Mouse (Mus musculus) midbrain, embryonic 10.5 days (tissue): ENCODE results near the gene Itga10. TPM values are rescaled to one million over a fixed set of nuclear protein-coding genes. Genes with fewer than 3 reads are reported as not detected.
"Not testable (repeated sequence)": the region's sequence is repeated elsewhere in the genome, so short reads cannot be mapped to it uniquely, and the experiment has no call there.

Experiments used
- DNase-seq: peaks from one replicate; pipeline ENCODE4 v3.0.0-alpha.2; 2017; ENCODE audit warnings: low spot score
- H3K27ac ChIP-seq: fragments of 300-500 bp; sonication (generic); replicated peaks from 2 replicates; pipeline ENCODE4 v1.5.1; 2016; ENCODE audit warnings: mild to moderate bottlenecking
- H3K27me3 ChIP-seq: fragments of 300-500 bp; sonication (generic); 2 replicates; pipeline ENCODE4 v1.6.1; 2016; ENCODE audit warnings: low read depth, mild to moderate bottlenecking; ENCODE audit not compliant: poor library complexity, severe bottlenecking
- H3K36me3 ChIP-seq: fragments of 300-500 bp; sonication (generic); 2 replicates; pipeline ENCODE4 v1.6.1; 2016; ENCODE audit warnings: mild to moderate bottlenecking, moderate library complexity
- H3K4me1 ChIP-seq: fragments of 300-500 bp; sonication (generic); 2 replicates; pipeline ENCODE4 v1.6.1; 2016
- H3K4me3 ChIP-seq: fragments of 300-500 bp; sonication (generic); 2 replicates; pipeline ENCODE4 v1.5.1; 2016; ENCODE audit warnings: mild to moderate bottlenecking, moderate library complexity
- H3K9me3 ChIP-seq: fragments of 300-500 bp; sonication (generic); replicated peaks from 2 replicates; pipeline ENCODE4 v1.6.1; 2016; ENCODE audit warnings: mild to moderate bottlenecking
- WGBS: fragments of 180-500 bp; shearing (Covaris S2); methylation state at CpG from one replicate; pipeline ENCODE4 v1.1.7; 2016; 5-methylcytosine and 5-hydroxymethylcytosine counted together
- polyA plus RNA-seq: library from polyadenylated mRNA; unstranded; fragments of >200 nt; fragmentation: Nextera tagmentation; extraction: Ambion mirVana; gene quantifications from 2 replicates; pipeline ENCODE4 v1.2.1, GENCODE M21; 2016

Itga10 gene
- polyA plus RNA-seq, 1 experiment from 2014 or later = 0.64 TPM

DNA sequence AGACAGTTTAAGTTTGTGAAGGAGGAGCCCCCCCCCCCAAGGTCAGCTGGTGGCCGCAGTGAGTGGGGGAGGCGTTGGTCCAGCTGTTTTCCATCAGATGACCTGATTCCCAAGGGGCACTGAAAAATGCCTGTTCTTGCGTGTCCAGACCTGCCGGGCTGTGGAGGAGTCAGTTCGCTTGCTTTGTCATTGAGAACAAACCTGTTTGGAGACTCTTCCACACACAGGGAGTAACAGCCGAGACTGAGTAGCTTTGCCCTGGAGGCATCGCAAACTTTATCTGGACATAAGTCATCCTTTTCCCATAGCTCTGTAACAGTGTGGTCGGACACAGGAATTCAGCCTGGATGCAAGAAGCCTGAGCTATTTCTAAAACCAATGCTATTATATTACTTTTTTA lies 29.1 kb downstream of the Itga10 start:
- no peak for DNase-seq
- Histone ChIP-seq H3K36me3 (no peaks in the 10 kb centered on the region), H3K4me1 (peaks cover 21% of the 10 kb centered on the region), H3K27me3 (peaks cover 38% of the 10 kb centered on the region), H3K27ac (no peak overlapping the region), H3K4me3 (no peak overlapping the region), H3K9me3 (no peaks in the 10 kb centered on the region)
- 69% methylated on average over 8 of the region's 8 CpGs for WGBS

- no peak for DNase-seq
- H3K9me3 ChIP-seq = no peaks in the 10 kb centered on the region
- WGBS = 80% methylated on average over 3 of the region's 3 CpGs
- no peak overlapping the region for H3K4me3 ChIP-seq
- H3K27me3 ChIP-seq = peaks cover 41% of the 10 kb centered on the region
- peaks cover 20% of the 10 kb centered on the region for H3K4me1 ChIP-seq
- no peaks in the 10 kb centered on the region for H3K36me3 ChIP-seq
- no peak overlapping the region for H3K27ac ChIP-seq
Observed at GRCm38 (mm10) chr3:96675171-96675570, 29.8 kb downstream of the Itga10 start.

- DNase-seq = no peak
- 33% methylated on average over 3 of the region's 3 CpGs for WGBS
- Histone ChIP-seq H3K4me1 (peaks cover 19% of the 10 kb centered on the region), H3K4me3 (no peak overlapping the region), H3K9me3 (no peaks in the 10 kb centered on the region), H3K27ac (no peak overlapping the region), H3K27me3 (peaks cover 41% of the 10 kb centered on the region), H3K36me3 (no peaks in the 10 kb centered on the region)
Observed at GRCm38 (mm10) chr3:96675690-96676089, 30.3 kb downstream of the Itga10 start.

GRCm38 (mm10) chr3:96678456-96678855 lies 33.1 kb downstream of the Itga10 start:
- Histone ChIP-seq H3K9me3 (no peaks in the 10 kb centered on the region), H3K4me1 (peaks cover 19% of the 10 kb centered on the region; the same call in 1 of the 2 replicates), H3K27me3 (peaks cover 45% of the 10 kb centered on the region), H3K27ac (no peak overlapping the region), H3K36me3 (no peaks in the 10 kb centered on the region), H3K4me3 (no peak overlapping the region)
- no peak for DNase-seq
- 68% methylated on average over 7 of the region's 7 CpGs for WGBS

DNA sequence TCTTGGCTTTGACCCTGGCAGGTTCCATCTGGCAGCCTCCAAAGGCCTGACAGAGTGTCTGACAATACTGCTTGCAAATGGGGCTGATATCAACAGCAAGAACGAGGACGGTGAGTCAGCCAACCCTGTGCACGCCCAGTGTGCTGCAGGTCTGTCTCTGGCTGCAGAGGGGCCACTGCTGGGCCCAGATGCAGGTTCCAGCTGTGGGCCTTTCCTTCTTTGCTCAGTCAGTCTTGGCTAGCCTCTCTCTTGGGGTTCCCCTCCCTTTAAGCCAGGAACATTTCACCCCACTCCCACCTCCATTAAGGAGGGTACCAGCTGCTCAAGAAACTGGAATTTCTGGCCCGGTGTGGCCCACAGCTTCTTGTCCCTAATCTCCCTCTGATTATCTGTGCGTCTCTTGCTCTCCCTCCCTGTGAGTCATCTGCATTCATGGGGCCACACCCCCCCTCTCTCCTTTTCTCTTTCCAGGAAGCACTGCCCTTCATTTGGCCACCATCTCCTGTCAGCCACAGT lies 33.8 kb downstream of the Itga10 start:
- Histone ChIP-seq H3K27me3 (peaks cover 52% of the 10 kb centered on the region), H3K36me3 (no peaks in the 10 kb centered on the region), H3K27ac (no peak overlapping the region), H3K4me3 (no peak overlapping the region), H3K4me1 (peaks cover 24% of the 10 kb centered on the region; the same call in 1 of the 2 replicates), H3K9me3 (no peaks in the 10 kb centered on the region)
- DNase-seq = no peak
- 25% methylated on average over 5 of the region's 5 CpGs for WGBS

- WGBS = 16% methylated on average over 12 of the region's 12 CpGs
- DNase-seq = no peak
- H3K27me3 ChIP-seq = peaks cover 64% of the 10 kb centered on the region
- H3K27ac ChIP-seq = no peak overlapping the region
- no peaks in the 10 kb centered on the region for H3K9me3 ChIP-seq
- peaks cover 28% of the 10 kb centered on the region for H3K4me1 ChIP-seq
- no peaks in the 10 kb centered on the region for H3K36me3 ChIP-seq
- no peak overlapping the region for H3K4me3 ChIP-seq
Observed at GRCm38 (mm10) chr3:96680269-96680956, 35.0 kb downstream of the Itga10 start.

DNA sequence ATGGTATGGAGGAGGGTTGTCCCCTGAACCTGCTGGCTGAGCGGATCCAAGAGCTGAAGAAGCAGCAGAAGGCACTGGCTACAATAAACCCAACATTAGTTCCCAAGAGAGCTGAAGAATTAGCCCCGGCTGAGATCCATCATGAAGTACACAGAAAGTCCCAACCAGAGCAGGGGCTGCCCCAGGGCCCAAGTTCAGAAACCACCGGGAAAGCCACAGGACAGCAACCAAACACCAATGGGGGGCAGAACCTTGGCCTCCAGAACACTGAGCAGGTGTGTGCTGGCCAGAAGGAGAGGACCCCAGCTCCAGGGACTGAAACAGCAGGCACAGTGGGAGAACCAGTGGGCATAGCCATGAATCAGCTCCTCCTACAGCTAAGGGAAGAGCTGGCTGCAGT lies 38.1 kb downstream of the Itga10 start:
- H3K4me1 ChIP-seq = peaks cover 28% of the 10 kb centered on the region
- no peak overlapping the region for H3K4me3 ChIP-seq
- H3K36me3 ChIP-seq = no peaks in the 10 kb centered on the region
- 90% methylated on average over 3 of the region's 3 CpGs for WGBS
- no peak overlapping the region for H3K27ac ChIP-seq
- no peak for DNase-seq
- H3K27me3 ChIP-seq = peaks cover 65% of the 10 kb centered on the region
- no peaks in the 10 kb centered on the region for H3K9me3 ChIP-seq

- Histone ChIP-seq H3K27me3 (peaks cover 65% of the 10 kb centered on the region), H3K27ac (peak overlapping the region; percentile 23; the same call in 1 of the 2 replicates), H3K9me3 (no peaks in the 10 kb centered on the region), H3K36me3 (no peaks in the 10 kb centered on the region), H3K4me3 (peak overlapping the region; percentile 30), H3K4me1 (peaks cover 28% of the 10 kb centered on the region)
- DNase-seq = no peak
- 62% methylated on average over 17 of the region's 17 CpGs for WGBS
Observed at GRCm38 (mm10) chr3:96684151-96684821, 38.9 kb downstream of the Itga10 start.

DNA sequence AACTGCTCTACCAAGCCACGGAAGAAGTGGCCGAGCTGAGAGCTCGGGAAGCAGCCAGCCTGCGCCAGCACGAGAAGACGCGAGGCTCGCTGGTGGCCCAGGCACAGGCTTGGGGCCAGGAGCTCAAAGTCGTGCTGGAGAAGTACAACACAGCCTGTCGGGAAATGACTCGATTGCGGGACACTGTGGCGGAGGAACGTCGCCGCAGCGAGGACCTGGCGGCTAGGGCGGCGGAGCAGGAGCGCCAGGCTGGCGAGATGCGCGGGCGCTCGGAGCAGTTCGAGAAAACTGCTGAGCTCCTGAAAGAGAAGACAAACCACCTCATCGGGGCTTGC lies 39.4 kb downstream of the Itga10 start:
- no peaks in the 10 kb centered on the region for H3K36me3 ChIP-seq
- H3K27ac ChIP-seq = peak overlapping the region; percentile 23; the same call in 1 of the 2 replicates
- peak; percentile 26 for DNase-seq
- peaks cover 65% of the 10 kb centered on the region for H3K27me3 ChIP-seq
- H3K4me1 ChIP-seq = peaks cover 29% of the 10 kb centered on the region
- peak overlapping the region; percentile 30 for H3K4me3 ChIP-seq
- 47% methylated on average over 28 of the region's 28 CpGs for whole genome bisulfite sequencing
- H3K9me3 ChIP-seq = no peaks in the 10 kb centered on the region

DNA sequence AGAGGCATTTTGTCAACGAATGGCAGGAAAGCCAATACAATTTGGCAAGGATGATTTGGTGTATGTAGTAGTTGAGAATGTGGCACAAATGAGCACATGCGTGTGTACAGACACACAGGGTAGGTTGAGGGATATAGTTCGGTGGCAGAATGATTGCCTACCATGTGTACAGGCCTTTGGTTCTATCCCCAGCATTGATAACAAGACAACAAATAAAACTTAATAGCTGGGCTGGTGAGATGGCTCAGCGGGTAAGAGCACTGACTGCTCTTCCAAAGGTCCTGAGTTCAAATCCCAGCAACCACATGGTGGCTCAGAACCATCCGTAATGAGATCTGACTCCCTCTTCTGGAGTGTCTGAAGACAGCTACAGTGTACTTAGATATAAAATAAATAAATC lies 40.7 kb downstream of the Itga10 start:
- not testable (repeated sequence) for H3K9me3 ChIP-seq, H3K27ac ChIP-seq, H3K36me3 ChIP-seq, H3K4me3 ChIP-seq, DNase-seq
- Histone ChIP-seq H3K4me1 (peaks cover 30% of the 10 kb centered on the region), H3K27me3 (peaks cover 53% of the 10 kb centered on the region)
- 90% methylated on average over 5 of the region's 5 CpGs for WGBS

DNA sequence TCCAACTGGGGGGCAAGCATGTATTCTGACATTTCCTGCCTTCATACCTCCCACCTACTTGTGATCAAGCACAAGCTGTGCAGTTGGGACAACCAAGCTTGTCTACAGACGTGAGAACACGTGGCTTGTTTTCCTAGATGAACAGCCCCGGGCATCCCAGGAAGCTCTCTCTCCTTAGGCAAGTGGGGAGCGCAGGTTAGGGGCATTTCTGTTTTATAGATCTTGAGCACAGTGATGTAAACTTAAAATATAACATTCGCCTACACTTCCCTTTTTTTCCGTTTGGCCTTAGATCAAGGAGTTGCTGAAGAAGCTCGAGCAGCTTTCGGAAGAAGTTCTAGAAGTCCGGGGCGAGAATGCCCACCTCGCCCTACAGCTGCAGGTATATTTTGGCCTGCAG lies 43.5 kb downstream of the Itga10 start:
- Histone ChIP-seq H3K9me3 (no peaks in the 10 kb centered on the region), H3K4me3 (no peak overlapping the region), H3K27ac (no peak overlapping the region), H3K4me1 (peaks cover 33% of the 10 kb centered on the region), H3K36me3 (no peaks in the 10 kb centered on the region), H3K27me3 (peaks cover 36% of the 10 kb centered on the region)
- no peak for DNase-seq
- 87% methylated on average over 11 of the region's 11 CpGs for WGBS

DNA sequence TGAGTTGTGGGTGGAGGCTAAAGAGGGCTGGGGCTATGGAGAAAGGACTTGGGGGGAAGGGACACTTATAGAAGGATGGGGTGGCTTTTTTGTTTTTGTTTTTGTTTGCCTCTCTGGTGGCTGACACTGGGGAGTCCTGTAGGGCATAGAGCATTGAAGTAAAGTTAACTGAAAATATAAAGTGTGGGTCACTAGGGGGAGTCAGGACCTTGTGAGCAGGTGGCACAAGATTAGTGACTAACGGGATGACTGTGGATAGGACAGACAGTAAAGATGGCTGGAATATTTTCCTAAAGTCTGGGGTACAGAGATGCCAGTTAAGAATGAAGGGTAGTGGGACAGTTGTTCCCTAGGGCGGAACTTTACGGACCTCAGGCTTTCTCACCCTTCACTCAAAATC lies 44.9 kb downstream of the Itga10 start:
- Histone ChIP-seq H3K27me3 (peaks cover 22% of the 10 kb centered on the region), H3K36me3 (no peaks in the 10 kb centered on the region), H3K4me1 (peaks cover 29% of the 10 kb centered on the region), H3K27ac (no peak overlapping the region), H3K9me3 (no peaks in the 10 kb centered on the region), H3K4me3 (no peak overlapping the region)
- WGBS = 51% methylated on average over 3 of the region's 3 CpGs
- no peak for DNase-seq

GRCm38 (mm10) chr3:96692506-96692905 lies 47.1 kb downstream of the Itga10 start:
- no peaks in the 10 kb centered on the region for H3K9me3 ChIP-seq
- peak; percentile 64 for DNase-seq
- H3K36me3 ChIP-seq = no peaks in the 10 kb centered on the region
- H3K4me3 ChIP-seq = no peak overlapping the region
- H3K27me3 ChIP-seq = peaks cover 14% of the 10 kb centered on the region; the same call in 1 of the 2 replicates
- WGBS = 10% methylated on average over 3 of the region's 3 CpGs
- peak overlapping the region; percentile 38; the same call in 1 of the 2 replicates for H3K27ac ChIP-seq
- H3K4me1 ChIP-seq = peaks cover 45% of the 10 kb centered on the region
